Mouse (Mus musculus): ENCODE results near the gene Tfdp1. TPM values are rescaled to one million over a fixed set of nuclear protein-coding genes. Genes with fewer than 3 reads are reported as not detected.
"Not testable (repeated sequence)": the region's sequence is repeated elsewhere in the genome, so short reads cannot be mapped to it uniquely, and the experiment has no call there.

Gene Tfdp1
- polyA plus RNA-seq, 1 experiment, result not detected

DNA sequence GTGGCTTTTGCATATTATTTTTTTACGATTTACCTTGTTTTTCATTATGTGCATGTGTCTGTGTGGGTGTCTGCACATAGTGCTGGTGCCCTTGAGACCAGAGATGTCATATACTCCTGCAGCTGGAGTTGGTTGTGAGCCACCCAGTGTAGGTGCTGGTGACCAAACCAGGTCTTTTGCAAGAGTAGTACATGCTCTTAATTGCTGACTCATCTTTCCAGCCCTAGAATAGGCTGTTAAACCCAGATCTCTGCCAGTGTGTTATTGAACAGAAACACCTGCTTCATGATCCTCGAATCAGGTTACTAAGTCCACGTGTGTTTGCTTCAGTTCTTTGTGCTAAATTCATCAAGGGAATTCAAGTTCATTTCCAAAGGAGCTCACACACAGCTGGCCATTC, 23.6 kb upstream of the Tfdp1 start:
- no peaks in the 10 kb centered on the region for H3K4me1 ChIP-seq (ENCODE audit: control insufficient read depth, insufficient read depth, low read length)
- H3K27ac ChIP-seq (ENCODE audit: insufficient read depth, low read depth, low read length), result no peak overlapping the region
- no peak overlapping the region for H3K4me3 ChIP-seq (ENCODE audit: insufficient read depth, low read depth, low read length)
- TF ChIP-seq CTCF (IDR thresholded peaks at IDR 0.05; ENCODE audit: insufficient read depth, low read depth, low read length), result no peak
- no peak for TF ChIP-seq POLR2A (IDR thresholded peaks at IDR 0.05; ENCODE audit: insufficient read depth, low read depth, low read length)
- 77% methylated on average over 3 of the region's 3 CpGs for WGBS

DNA sequence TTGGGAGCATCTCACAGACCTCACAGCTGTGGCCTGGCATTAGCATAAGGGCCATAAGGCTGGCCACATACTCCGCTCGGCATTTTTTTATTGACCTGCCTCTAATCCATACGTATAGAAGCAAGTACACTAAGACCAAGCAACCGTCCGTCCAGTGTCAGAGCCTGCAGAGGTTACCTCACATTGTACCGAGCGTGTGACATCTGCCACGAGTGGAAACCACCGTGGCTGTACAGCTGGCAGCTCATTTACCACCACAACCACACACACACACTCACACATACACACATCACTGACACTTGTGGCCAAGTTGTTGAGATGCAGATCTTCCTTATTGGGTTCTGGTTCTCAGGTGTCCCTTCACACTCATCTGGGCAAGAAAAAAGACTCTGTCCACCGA, 21.9 kb upstream of the Tfdp1 start:
- 90% methylated on average over 10 of the region's 10 CpGs for WGBS
- Histone ChIP-seq H3K4me3 (ENCODE audit: insufficient read depth, low read depth, low read length) (no peak overlapping the region), H3K4me1 (ENCODE audit: control insufficient read depth, insufficient read depth, low read length) (no peaks in the 10 kb centered on the region), H3K27ac (ENCODE audit: insufficient read depth, low read depth, low read length) (no peak overlapping the region)
- TF ChIP-seq POLR2A (IDR thresholded peaks at IDR 0.05; ENCODE audit: insufficient read depth, low read depth, low read length), result no peak
- TF ChIP-seq CTCF (IDR thresholded peaks at IDR 0.05; ENCODE audit: insufficient read depth, low read depth, low read length), result no peak

DNA sequence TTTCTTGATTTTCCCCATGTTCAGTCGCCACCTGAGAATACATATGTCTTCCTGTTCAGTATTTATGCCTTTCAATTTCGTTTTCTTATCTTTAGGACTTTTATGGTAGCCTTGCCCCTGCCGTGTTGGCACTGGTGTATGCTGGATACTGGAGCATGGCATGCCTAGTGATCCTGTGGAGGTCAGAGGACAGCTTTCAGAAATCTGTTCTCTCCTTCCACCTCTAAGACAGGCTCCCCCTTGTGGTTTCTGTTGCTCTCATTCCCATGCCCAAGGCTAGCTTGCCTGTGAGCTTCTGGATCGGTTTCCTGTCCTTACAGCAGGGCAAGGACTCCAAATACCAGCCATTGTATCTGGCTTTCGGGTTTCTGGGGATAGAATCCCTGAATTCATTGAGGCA, 12.0 kb upstream of the Tfdp1 start:
- no peak for TF ChIP-seq CTCF (IDR thresholded peaks at IDR 0.05; ENCODE audit: insufficient read depth, low read depth, low read length)
- no peak for TF ChIP-seq POLR2A (IDR thresholded peaks at IDR 0.05; ENCODE audit: insufficient read depth, low read depth, low read length)
- 53% methylated on average over 5 of the region's 5 CpGs for WGBS
- Histone ChIP-seq H3K27ac (ENCODE audit: insufficient read depth, low read depth, low read length) (no peak overlapping the region), H3K4me1 (ENCODE audit: control insufficient read depth, insufficient read depth, low read length) (no peaks in the 10 kb centered on the region), H3K4me3 (ENCODE audit: insufficient read depth, low read depth, low read length) (no peak overlapping the region)

DNA sequence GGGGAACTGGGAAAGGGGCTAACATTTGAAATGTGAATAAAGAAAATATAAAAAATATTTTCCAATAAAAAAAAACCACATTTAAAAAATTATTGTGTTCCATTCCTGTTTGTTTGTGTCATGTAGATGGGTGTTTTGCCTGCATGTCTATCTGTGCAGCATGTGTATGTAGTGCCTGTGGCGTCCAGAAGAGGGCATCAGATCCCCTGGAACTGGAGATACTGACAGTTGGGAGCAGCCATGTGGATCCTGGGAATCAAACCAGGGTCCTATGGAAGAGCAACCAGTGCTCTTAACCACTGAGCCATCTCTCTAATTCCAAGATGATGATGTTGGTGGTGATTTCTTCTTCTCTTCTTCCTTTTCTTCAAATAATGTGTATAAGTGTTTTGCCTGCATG, 3.9 kb upstream of the Tfdp1 start:
- Histone ChIP-seq H3K27ac (ENCODE audit: insufficient read depth, low read depth, low read length) (no peak overlapping the region), H3K4me3 (ENCODE audit: insufficient read depth, low read depth, low read length) (no peak overlapping the region), H3K4me1 (ENCODE audit: control insufficient read depth, insufficient read depth, low read length) (peaks cover 2% of the 10 kb centered on the region; the same call in 1 of the 2 replicates)
- WGBS, result 39% methylated on average over 1 of the region's 1 CpGs
- TF ChIP-seq CTCF (IDR thresholded peaks at IDR 0.05; ENCODE audit: insufficient read depth, low read depth, low read length) (no peak), POLR2A (IDR thresholded peaks at IDR 0.05; ENCODE audit: insufficient read depth, low read depth, low read length) (no peak)

DNA sequence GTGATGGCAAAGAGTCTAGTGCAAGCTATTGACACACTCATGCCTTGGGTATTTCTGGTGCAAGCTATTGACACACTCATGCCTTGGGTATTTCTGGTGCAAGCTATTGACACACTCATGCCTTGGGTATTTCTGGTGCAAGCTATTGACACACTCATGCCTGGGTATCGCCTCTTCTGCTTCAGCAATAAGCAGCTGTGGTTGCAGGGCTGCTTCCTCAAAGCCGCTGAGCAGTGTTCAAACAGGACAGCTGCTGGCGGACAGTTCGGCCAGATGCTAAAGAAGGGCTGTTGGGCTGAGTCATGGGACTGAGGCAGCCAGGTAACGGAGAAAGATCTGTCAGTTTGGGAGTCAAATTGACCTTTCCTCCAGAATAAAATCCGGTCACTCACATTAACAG, 1.3 kb upstream of the Tfdp1 start:
- WGBS, result 79% methylated on average over 6 of the region's 6 CpGs
- H3K27ac ChIP-seq (ENCODE audit: insufficient read depth, low read depth, low read length); H3K4me3 ChIP-seq (ENCODE audit: insufficient read depth, low read depth, low read length): not testable (repeated sequence)
- peaks cover 14% of the 10 kb centered on the region for H3K4me1 ChIP-seq (ENCODE audit: control insufficient read depth, insufficient read depth, low read length)

DNA sequence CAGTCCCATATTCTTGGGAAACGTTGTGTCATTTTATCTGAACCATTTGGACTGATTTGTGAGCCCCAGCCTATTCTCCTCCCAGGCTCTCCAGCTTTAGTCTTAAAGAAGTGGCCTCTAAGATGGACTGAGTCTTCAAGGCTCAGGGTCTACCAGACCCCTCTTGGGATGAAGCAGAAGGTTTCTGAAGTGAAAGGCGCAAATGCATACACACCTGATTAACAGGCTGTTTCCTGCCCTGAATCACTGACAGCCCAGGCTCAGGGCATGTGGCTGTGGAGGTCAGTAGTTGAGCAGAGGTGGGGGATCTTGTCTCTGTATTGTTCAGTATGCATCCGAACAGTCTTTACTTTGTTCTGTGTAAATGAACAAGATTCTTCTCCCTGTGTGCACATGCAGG, 873 bp upstream of the Tfdp1 start:
- no peak for TF ChIP-seq POLR2A (IDR thresholded peaks at IDR 0.05; ENCODE audit: insufficient read depth, low read depth, low read length)
- TF ChIP-seq CTCF (IDR thresholded peaks at IDR 0.05; ENCODE audit: insufficient read depth, low read depth, low read length), result no peak
- H3K4me3 ChIP-seq (ENCODE audit: insufficient read depth, low read depth, low read length), result no peak overlapping the region
- no peak overlapping the region for H3K27ac ChIP-seq (ENCODE audit: insufficient read depth, low read depth, low read length)
- peaks cover 14% of the 10 kb centered on the region for H3K4me1 ChIP-seq (ENCODE audit: control insufficient read depth, insufficient read depth, low read length)
- WGBS, result 68% methylated on average over 3 of the region's 3 CpGs

DNA sequence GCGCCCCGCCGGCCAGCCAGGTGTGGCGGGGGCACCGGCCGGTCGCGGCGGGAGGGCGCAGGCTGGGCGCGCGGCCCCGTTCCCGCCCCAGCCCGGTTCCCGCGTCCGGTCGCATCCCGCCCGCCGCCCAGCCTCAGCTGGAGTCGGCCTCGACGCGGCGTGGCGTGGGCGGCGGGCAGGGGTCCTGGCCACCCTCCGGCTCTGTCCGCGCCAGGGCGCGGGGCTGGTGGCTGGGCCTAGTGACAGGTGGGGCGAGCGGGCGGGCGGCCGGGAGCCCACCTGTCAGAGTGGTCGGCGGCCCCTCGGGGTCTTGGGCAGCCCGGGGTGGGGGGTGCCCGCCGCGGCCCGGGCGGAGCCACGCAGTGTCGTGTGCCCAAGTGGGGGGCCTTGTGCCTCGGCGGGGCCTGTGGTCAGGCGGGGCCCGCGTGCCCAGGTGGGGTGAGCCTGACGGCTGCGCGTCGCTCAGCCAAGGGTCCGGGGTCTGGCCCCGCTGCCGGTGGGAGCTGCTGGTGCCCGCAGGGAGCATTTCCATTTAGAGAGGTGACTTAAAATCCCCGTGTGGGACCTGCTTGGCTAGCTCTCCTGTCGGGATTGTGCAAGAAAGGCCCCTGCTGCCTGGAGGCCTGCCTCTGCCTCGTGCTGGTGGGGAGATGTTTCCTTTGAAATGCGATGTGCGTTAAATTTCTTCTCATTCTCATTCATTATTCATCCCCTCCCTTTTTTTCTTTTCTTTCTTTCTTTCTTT, 522 bp downstream of the Tfdp1 start:
- WGBS, result 3% methylated on average over 70 of the region's 70 CpGs
- no peak overlapping the region for H3K27ac ChIP-seq (ENCODE audit: insufficient read depth, low read depth, low read length)

DNA sequence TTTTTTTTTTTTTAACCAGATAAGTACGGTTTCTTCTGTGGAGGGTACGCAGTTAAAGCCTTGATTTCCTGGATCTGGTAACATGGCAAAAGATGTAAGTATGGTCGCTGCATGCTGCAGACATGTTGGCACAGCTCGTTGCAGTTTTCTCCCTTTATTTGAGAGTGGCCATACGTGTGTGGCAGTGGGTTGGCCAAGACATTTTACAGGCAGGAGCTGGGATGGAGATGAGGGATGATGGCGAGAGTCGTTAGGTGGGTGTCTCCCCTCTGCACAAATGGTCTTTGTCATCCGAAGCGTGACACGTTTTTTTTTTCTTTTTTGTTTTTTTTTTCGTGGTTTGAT, 1.1 kb downstream of the Tfdp1 start:
- Histone ChIP-seq H3K4me3 (ENCODE audit: insufficient read depth, low read depth, low read length) (peak overlapping the region; percentile 22), H3K27ac (ENCODE audit: insufficient read depth, low read depth, low read length) (no peak overlapping the region), H3K4me1 (ENCODE audit: control insufficient read depth, insufficient read depth, low read length) (peaks cover 14% of the 10 kb centered on the region)
- WGBS, result 10% methylated on average over 11 of the region's 11 CpGs
- TF ChIP-seq CTCF (IDR thresholded peaks at IDR 0.05; ENCODE audit: insufficient read depth, low read depth, low read length) (no peak), POLR2A (IDR thresholded peaks at IDR 0.05; ENCODE audit: insufficient read depth, low read depth, low read length) (no peak)

More for the DNA sequence above, 522 bp downstream of the Tfdp1 start:
- Histone ChIP-seq H3K4me1 (ENCODE audit: control insufficient read depth, insufficient read depth, low read length) (peaks cover 14% of the 10 kb centered on the region), H3K4me3 (ENCODE audit: insufficient read depth, low read depth, low read length) (peak overlapping the region; percentile 98)
- TF ChIP-seq CTCF (IDR thresholded peaks at IDR 0.05; ENCODE audit: insufficient read depth, low read depth, low read length), result no peak
- no peak for TF ChIP-seq POLR2A (IDR thresholded peaks at IDR 0.05; ENCODE audit: insufficient read depth, low read depth, low read length)

DNA sequence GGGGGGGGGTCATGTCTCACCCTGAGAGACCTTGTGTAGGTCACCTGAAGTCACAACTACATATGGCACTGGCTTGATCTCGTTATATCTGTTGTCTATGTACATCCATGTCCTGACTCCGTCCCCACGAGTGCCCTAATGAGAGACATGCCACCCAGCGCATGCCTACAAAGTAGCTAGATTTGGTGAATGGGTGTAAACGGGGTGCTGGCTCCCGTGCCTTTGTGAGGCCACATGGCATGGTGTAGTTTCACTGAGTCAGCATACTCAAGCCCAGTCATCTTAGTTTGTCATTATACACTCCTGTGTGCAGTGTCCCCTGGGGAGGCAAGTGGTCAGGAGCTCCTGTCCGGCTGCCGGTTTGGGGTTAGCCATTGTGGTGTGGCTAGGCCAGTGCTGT, 2.1 kb downstream of the Tfdp1 start:
- 72% methylated on average over 8 of the region's 8 CpGs for WGBS
- H3K27ac ChIP-seq (ENCODE audit: insufficient read depth, low read depth, low read length), result no peak overlapping the region
- no peak for TF ChIP-seq CTCF (IDR thresholded peaks at IDR 0.05; ENCODE audit: insufficient read depth, low read depth, low read length)
- TF ChIP-seq POLR2A (IDR thresholded peaks at IDR 0.05; ENCODE audit: insufficient read depth, low read depth, low read length), result no peak
- H3K4me3 ChIP-seq (ENCODE audit: insufficient read depth, low read depth, low read length), result no peak overlapping the region
- peaks cover 14% of the 10 kb centered on the region for H3K4me1 ChIP-seq (ENCODE audit: control insufficient read depth, insufficient read depth, low read length)

DNA sequence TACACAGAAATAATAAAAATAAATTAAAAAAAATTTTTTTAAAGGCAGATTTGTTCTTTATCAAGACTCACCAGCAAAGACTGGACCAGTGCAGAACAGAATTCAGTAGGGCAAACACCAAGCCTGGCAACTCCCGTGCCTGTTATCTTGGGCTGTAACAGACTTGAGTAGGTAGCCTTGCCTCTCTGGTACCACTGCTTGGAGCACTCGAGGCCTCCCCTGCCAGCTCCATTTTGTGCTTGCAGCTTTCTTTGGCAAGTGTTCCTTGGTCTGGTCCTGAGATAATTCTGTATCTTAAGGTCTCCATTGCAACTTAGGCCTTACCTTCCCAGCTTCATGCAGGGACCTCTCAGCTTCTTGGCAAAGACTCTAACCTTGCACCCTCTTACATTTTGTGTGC, 3.8 kb downstream of the Tfdp1 start:
- TF ChIP-seq CTCF (IDR thresholded peaks at IDR 0.05; ENCODE audit: insufficient read depth, low read depth, low read length) (no peak), POLR2A (IDR thresholded peaks at IDR 0.05; ENCODE audit: insufficient read depth, low read depth, low read length) (no peak)
- WGBS, result 68% methylated on average over 2 of the region's 2 CpGs
- peaks cover 14% of the 10 kb centered on the region for H3K4me1 ChIP-seq (ENCODE audit: control insufficient read depth, insufficient read depth, low read length)
- H3K4me3 ChIP-seq (ENCODE audit: insufficient read depth, low read depth, low read length), result no peak overlapping the region
- H3K27ac ChIP-seq (ENCODE audit: insufficient read depth, low read depth, low read length), result no peak overlapping the region
